Mouse (Mus musculus) T-cell, adult 66 days (primary cell): ENCODE data around the gene Vmn2r74. TPM values are rescaled to one million over a fixed set of nuclear protein-coding genes. Genes with fewer than 3 reads are reported as not detected.

Experiments
- total RNA-seq, 2 experiments: library from RNA; stranded (reverse); gene quantifications; 3 replicates in 1 of 2; 4 replicates in 1 of 2; pipeline ENCODE4 v1.2.4; 2023

Gene Vmn2r74
- not detected for total RNA-seq

DNA sequence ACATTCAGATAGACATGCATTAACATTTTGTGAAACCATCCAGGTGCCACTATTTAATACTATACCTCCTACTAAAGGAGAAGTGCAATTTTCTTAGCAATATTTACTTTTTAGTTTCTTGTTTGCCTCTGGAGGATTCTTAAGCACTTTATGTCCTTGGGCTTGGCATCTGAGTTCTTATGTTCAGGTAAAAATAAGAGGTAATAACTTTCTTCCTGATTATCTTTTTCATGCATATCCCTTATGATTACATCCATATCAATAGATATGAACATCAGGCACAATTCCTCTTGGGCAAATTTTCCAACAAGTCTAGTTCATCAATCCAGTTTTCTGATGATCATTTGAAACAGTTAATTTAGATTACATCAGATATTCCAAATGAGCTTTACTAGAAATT, at the start of gene Vmn2r74:
Gene Vmn2r74 (minus strand): TSS at position 101 of the 400 bp plus-strand sequence.

Other genes with a start within 250 kb of the Vmn2r74 start
- not detected for gene Vmn2r72, start 206.5 kb downstream of the Vmn2r74 start, total RNA-seq
- gene Vmn2r73, start 85.4 kb downstream of the Vmn2r74 start, total RNA-seq, result not detected
- not detected for gene Vmn2r75, start 210.1 kb upstream of the Vmn2r74 start, total RNA-seq